Mouse (Mus musculus): ENCODE data around the gene B4galt1. TPM values are rescaled to one million over a fixed set of nuclear protein-coding genes. Genes with fewer than 3 reads are reported as not detected.
"Not testable (repeated sequence)": the region's sequence is repeated elsewhere in the genome, so short reads cannot be mapped to it uniquely, and the experiment has no call there.

Gene B4galt1
- polyA plus RNA-seq, 1 experiment from 2014 or later: 8.3 TPM

GRCm38 (mm10) chr4:40805401-40805800 lies 48.4 kb downstream of the B4galt1 start:
- Histone ChIP-seq H3K36me3 (peaks cover 13% of the 10 kb centered on the region), H3K9me3 (no peaks in the 10 kb centered on the region), H3K4me3 (replicated peaks) (no peak overlapping the region), H3K9ac (replicated peaks) (no peak overlapping the region), H3K27ac (no peak overlapping the region), H3K4me1 (replicated peaks) (no peaks in the 10 kb centered on the region), H3K4me2 (replicated peaks) (no peak overlapping the region), H3K27me3 (no peaks in the 10 kb centered on the region)
- no peak for ATAC-seq
- 78% methylated on average over 8 of the region's 8 CpGs for WGBS

GRCm38 (mm10) chr4:40802787-40803186 lies 51.0 kb downstream of the B4galt1 start:
- Histone ChIP-seq H3K9me3 (no peaks in the 10 kb centered on the region), H3K9ac (replicated peaks) (no peak overlapping the region), H3K27ac (no peak overlapping the region), H3K4me2 (replicated peaks) (no peak overlapping the region), H3K27me3 (no peaks in the 10 kb centered on the region), H3K4me1 (replicated peaks) (no peaks in the 10 kb centered on the region), H3K4me3 (replicated peaks) (no peak overlapping the region), H3K36me3 (peaks cover 10% of the 10 kb centered on the region)
- no peak for ATAC-seq
- 96% methylated on average over 3 of the region's 3 CpGs for WGBS

GRCm38 (mm10) chr4:40801908-40802307 lies 51.9 kb downstream of the B4galt1 start:
- no peaks in the 10 kb centered on the region for H3K4me1 ChIP-seq (replicated peaks)
- peaks cover 5% of the 10 kb centered on the region for H3K36me3 ChIP-seq
- no peaks in the 10 kb centered on the region for H3K9me3 ChIP-seq
- no peak overlapping the region for H3K4me2 ChIP-seq (replicated peaks)
- no peak overlapping the region for H3K4me3 ChIP-seq (replicated peaks)
- no peak for ATAC-seq
- no peak overlapping the region for H3K9ac ChIP-seq (replicated peaks)
- H3K27me3 ChIP-seq: no peaks in the 10 kb centered on the region
- no peak overlapping the region for H3K27ac ChIP-seq
- 94% methylated on average over 4 of the region's 4 CpGs for WGBS

GRCm38 (mm10) chr4:40800873-40801272 lies 52.9 kb downstream of the B4galt1 start:
- Histone ChIP-seq H3K9me3 (no peaks in the 10 kb centered on the region), H3K36me3 (no peaks in the 10 kb centered on the region), H3K27ac (no peak overlapping the region), H3K9ac (replicated peaks) (no peak overlapping the region), H3K4me1 (replicated peaks) (no peaks in the 10 kb centered on the region), H3K4me3 (replicated peaks) (no peak overlapping the region), H3K4me2 (replicated peaks) (no peak overlapping the region), H3K27me3 (no peaks in the 10 kb centered on the region)
- 85% methylated on average over 3 of the region's 3 CpGs for WGBS
- no peak for ATAC-seq

GRCm38 (mm10) chr4:40798833-40799555 lies 54.8 kb downstream of the B4galt1 start:
- H3K36me3 ChIP-seq; H3K27ac ChIP-seq; H3K4me2 ChIP-seq (replicated peaks); H3K27me3 ChIP-seq; H3K4me3 ChIP-seq (replicated peaks); ATAC-seq; H3K9ac ChIP-seq (replicated peaks); H3K4me1 ChIP-seq (replicated peaks); H3K9me3 ChIP-seq: not testable (repeated sequence)
- 88% methylated on average over 2 of the region's 2 CpGs for WGBS

- H3K4me2 ChIP-seq (replicated peaks): no peak overlapping the region
- WGBS: 91% methylated on average over 3 of the region's 3 CpGs
Measured at GRCm38 (mm10) chr4:40795761-40796160, 58.0 kb downstream of the B4galt1 start.

GRCm38 (mm10) chr4:40794320-40794719 lies 59.5 kb downstream of the B4galt1 start:
- ATAC-seq: no peak
- Histone ChIP-seq H3K36me3 (no peaks in the 10 kb centered on the region), H3K4me3 (replicated peaks) (no peak overlapping the region), H3K9ac (replicated peaks) (no peak overlapping the region), H3K27me3 (no peaks in the 10 kb centered on the region), H3K9me3 (no peaks in the 10 kb centered on the region), H3K27ac (no peak overlapping the region), H3K4me2 (replicated peaks) (no peak overlapping the region), H3K4me1 (replicated peaks) (no peaks in the 10 kb centered on the region)

More at GRCm38 (mm10) chr4:40795761-40796160, 58.0 kb downstream of the B4galt1 start:
- H3K27ac ChIP-seq: no peak overlapping the region
- no peak for ATAC-seq
- no peaks in the 10 kb centered on the region for H3K9me3 ChIP-seq
- no peaks in the 10 kb centered on the region for H3K36me3 ChIP-seq
- H3K27me3 ChIP-seq: no peaks in the 10 kb centered on the region
- H3K4me3 ChIP-seq (replicated peaks): no peak overlapping the region
- H3K9ac ChIP-seq (replicated peaks): no peak overlapping the region
- H3K4me1 ChIP-seq (replicated peaks): no peaks in the 10 kb centered on the region

GRCm38 (mm10) chr4:40791176-40791575 lies 62.6 kb downstream of the B4galt1 start:
- Histone ChIP-seq H3K36me3 (no peaks in the 10 kb centered on the region), H3K27me3 (no peaks in the 10 kb centered on the region), H3K27ac (no peak overlapping the region), H3K4me3 (replicated peaks) (no peak overlapping the region), H3K4me1 (replicated peaks) (no peaks in the 10 kb centered on the region), H3K9ac (replicated peaks) (no peak overlapping the region), H3K9me3 (no peaks in the 10 kb centered on the region), H3K4me2 (replicated peaks) (no peak overlapping the region)
- no peak for ATAC-seq
- 91% methylated on average over 4 of the region's 4 CpGs for WGBS

GRCm38 (mm10) chr4:40786578-40786977 lies 67.2 kb downstream of the B4galt1 start:
- Histone ChIP-seq H3K9ac (replicated peaks) (no peak overlapping the region), H3K9me3 (no peaks in the 10 kb centered on the region), H3K36me3 (no peaks in the 10 kb centered on the region), H3K27ac (no peak overlapping the region), H3K4me1 (replicated peaks) (no peaks in the 10 kb centered on the region), H3K27me3 (no peaks in the 10 kb centered on the region), H3K4me2 (replicated peaks) (no peak overlapping the region), H3K4me3 (replicated peaks) (no peak overlapping the region)
- WGBS: 57% methylated on average over 4 of the region's 4 CpGs
- no peak for ATAC-seq

- H3K4me2 ChIP-seq (replicated peaks): no peak overlapping the region
- no peaks in the 10 kb centered on the region for H3K4me1 ChIP-seq (replicated peaks)
- no peak overlapping the region for H3K9ac ChIP-seq (replicated peaks)
- H3K9me3 ChIP-seq: no peaks in the 10 kb centered on the region
- no peak overlapping the region for H3K27ac ChIP-seq
- no peaks in the 10 kb centered on the region for H3K27me3 ChIP-seq
- ATAC-seq: no peak
- H3K36me3 ChIP-seq: no peaks in the 10 kb centered on the region
- WGBS: 79% methylated on average over 9 of the region's 9 CpGs
- H3K4me3 ChIP-seq (replicated peaks): no peak overlapping the region
Measured at GRCm38 (mm10) chr4:40785620-40786166, 68.1 kb downstream of the B4galt1 start.

GRCm38 (mm10) chr4:40784556-40785169 lies 69.1 kb downstream of the B4galt1 start:
- 80% methylated on average over 10 of the region's 10 CpGs for WGBS
- H3K27me3 ChIP-seq: no peaks in the 10 kb centered on the region
- no peak overlapping the region for H3K4me2 ChIP-seq (replicated peaks)
- no peak overlapping the region for H3K27ac ChIP-seq
- no peaks in the 10 kb centered on the region for H3K36me3 ChIP-seq
- no peaks in the 10 kb centered on the region for H3K9me3 ChIP-seq
- H3K4me3 ChIP-seq (replicated peaks): no peak overlapping the region
- ATAC-seq: no peak
- no peak overlapping the region for H3K9ac ChIP-seq (replicated peaks)
- H3K4me1 ChIP-seq (replicated peaks): no peaks in the 10 kb centered on the region

GRCm38 (mm10) chr4:40783049-40783448 lies 70.8 kb downstream of the B4galt1 start:
- Histone ChIP-seq H3K27me3 (no peaks in the 10 kb centered on the region), H3K4me2 (replicated peaks) (no peak overlapping the region), H3K36me3 (no peaks in the 10 kb centered on the region), H3K27ac (no peak overlapping the region), H3K9me3 (no peaks in the 10 kb centered on the region), H3K9ac (replicated peaks) (no peak overlapping the region), H3K4me3 (replicated peaks) (no peak overlapping the region), H3K4me1 (replicated peaks) (no peaks in the 10 kb centered on the region)
- ATAC-seq: no peak
- WGBS: 89% methylated on average over 4 of the region's 4 CpGs

All from midbrain, embryonic 13.5 days (tissue).